Mouse (Mus musculus): Measurements from ENCODE around the gene Kat6b. TPM values are rescaled to one million over a fixed set of nuclear protein-coding genes. Genes with fewer than 3 reads are reported as not detected.

The Kat6b gene
- total and polyA plus RNA-seq, 2 experiments from 2014 or later: 15.2 to 23.1 TPM

DNA sequence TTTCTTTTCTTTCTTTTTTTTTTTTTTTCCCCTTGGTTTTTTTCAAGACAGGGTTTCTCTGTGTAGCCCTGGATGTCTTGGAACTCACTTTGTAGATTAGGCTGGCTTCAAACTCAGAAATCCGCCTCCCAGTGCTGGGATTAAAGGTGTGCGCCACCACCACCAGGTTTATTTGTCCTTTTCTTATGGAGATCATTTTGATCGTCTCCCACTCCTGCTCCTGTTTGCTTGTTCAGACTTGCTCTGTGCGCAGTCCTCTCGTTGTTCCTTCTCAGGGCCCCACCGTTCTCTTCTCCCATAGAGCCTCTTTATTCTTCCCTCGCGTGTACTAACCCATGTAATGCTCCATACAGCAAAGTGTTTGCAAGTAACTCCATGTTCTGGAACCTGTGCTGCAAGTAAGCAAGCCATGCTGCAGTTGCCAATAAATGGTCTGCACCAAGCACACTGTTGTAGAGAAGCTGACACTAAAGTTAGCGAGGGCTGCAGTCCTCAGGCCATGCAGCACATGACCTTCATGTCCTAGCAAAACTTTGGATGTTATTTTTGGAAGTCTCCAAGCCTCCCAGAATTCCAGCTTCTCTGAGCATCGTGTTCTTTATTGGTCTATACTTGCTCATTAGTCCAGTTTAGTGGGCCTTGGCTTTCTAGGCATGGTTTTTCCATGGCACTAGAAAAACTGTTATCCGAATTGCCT lies 55.4 kb downstream of the Kat6b start:
- H3K27me3 ChIP-seq (ENCODE audit: insufficient read depth, low read length): no peaks in the 10 kb centered on the region
- H3K9me3 ChIP-seq (ENCODE audit: low read length): no peaks in the 10 kb centered on the region
- DNase-seq (ENCODE audit: low spot score) (no peak), ATAC-seq (ENCODE audit: low FRiP score) (no peak)
- no peak overlapping the region for H3K4me2 ChIP-seq (ENCODE audit: low read depth, low read length, poor library complexity, severe bottlenecking)
- no peak for TF ChIP-seq CTCF (IDR thresholded peaks at IDR 0.05)
- 78% methylated on average over 11 of the region's 11 CpGs for WGBS
- no peaks in the 10 kb centered on the region for H3K36me3 ChIP-seq (ENCODE audit: insufficient read depth, low read length)
- no peak overlapping the region for H3K4me3 ChIP-seq (ENCODE audit: low read depth, low read length)
- H3K27ac ChIP-seq (ENCODE audit: low read depth, low read length): no peak overlapping the region
- H3K4me1 ChIP-seq (ENCODE audit: insufficient read depth, low read length): peaks cover 3% of the 10 kb centered on the region; the same call in 1 of the 2 replicates
- no peak overlapping the region for H3K9ac ChIP-seq (replicated peaks; ENCODE audit: low read length, poor library complexity, severe bottlenecking)

DNA sequence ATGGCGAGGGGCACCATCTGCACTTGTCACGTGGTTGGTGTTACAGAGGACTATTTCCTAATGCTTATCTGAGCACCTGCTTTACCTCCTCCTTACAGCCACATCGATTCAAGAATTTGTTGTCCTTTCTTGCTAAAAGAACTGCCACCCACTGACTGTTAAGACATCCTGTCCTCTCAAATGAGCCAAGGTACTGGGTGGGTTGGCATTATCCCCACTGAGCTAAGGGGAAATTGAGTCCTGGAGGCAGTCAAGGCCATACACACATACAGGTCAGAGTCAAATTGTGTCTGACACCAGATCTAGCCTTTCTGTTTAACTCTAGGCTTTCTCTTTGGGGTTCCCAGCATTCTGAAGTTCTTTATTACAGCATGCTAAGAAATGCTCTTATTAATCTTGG lies 56.6 kb downstream of the Kat6b start:
- H3K4me3 ChIP-seq (ENCODE audit: low read depth, low read length): no peak overlapping the region
- peaks cover 3% of the 10 kb centered on the region; the same call in 1 of the 2 replicates for H3K4me1 ChIP-seq (ENCODE audit: insufficient read depth, low read length)
- H3K36me3 ChIP-seq (ENCODE audit: insufficient read depth, low read length): no peaks in the 10 kb centered on the region
- H3K27me3 ChIP-seq (ENCODE audit: insufficient read depth, low read length): no peaks in the 10 kb centered on the region
- no peak for DNase-seq (ENCODE audit: low spot score)
- no peaks in the 10 kb centered on the region for H3K9me3 ChIP-seq (ENCODE audit: low read length)
- TF ChIP-seq CTCF (IDR thresholded peaks at IDR 0.05): no peak
- H3K27ac ChIP-seq (ENCODE audit: low read depth, low read length): no peak overlapping the region
- WGBS: 89% methylated on average over 3 of the region's 3 CpGs
- H3K9ac ChIP-seq (replicated peaks; ENCODE audit: low read length, poor library complexity, severe bottlenecking): no peak overlapping the region
- ATAC-seq (ENCODE audit: low FRiP score): no peak
- H3K4me2 ChIP-seq (ENCODE audit: low read depth, low read length, poor library complexity, severe bottlenecking): no peak overlapping the region

DNA sequence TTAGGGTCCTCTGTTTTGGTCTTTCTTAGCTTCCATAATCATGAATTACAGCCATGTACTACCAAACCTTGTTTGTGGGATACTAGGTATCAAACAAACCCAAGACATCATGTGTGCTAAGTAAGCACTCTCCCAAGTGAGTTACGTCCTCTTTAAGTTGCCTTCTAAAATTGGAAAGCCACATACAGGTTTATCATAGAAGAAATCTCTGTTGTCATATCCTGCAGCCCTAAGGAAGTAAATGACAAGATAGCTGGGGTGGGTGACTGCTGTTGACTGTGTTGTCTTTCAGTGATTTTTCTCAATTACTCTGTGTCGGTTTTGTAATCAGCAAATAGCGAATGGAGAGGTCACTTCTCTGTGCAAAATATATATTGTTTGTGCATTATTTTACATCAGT lies 58.5 kb downstream of the Kat6b start:
- ATAC-seq (ENCODE audit: low FRiP score): no peak
- 94% methylated on average over 3 of the region's 3 CpGs for WGBS
- H3K4me2 ChIP-seq (ENCODE audit: low read depth, low read length, poor library complexity, severe bottlenecking): no peak overlapping the region
- H3K4me3 ChIP-seq (ENCODE audit: low read depth, low read length): no peak overlapping the region
- no peak overlapping the region for H3K27ac ChIP-seq (ENCODE audit: low read depth, low read length)
- H3K4me1 ChIP-seq (ENCODE audit: insufficient read depth, low read length): no peaks in the 10 kb centered on the region; the same call in 1 of the 2 replicates
- H3K9me3 ChIP-seq (ENCODE audit: low read length): no peaks in the 10 kb centered on the region
- DNase-seq (ENCODE audit: low spot score): no peak
- H3K27me3 ChIP-seq (ENCODE audit: insufficient read depth, low read length): no peaks in the 10 kb centered on the region
- no peak overlapping the region for H3K9ac ChIP-seq (replicated peaks; ENCODE audit: low read length, poor library complexity, severe bottlenecking)
- no peaks in the 10 kb centered on the region for H3K36me3 ChIP-seq (ENCODE audit: insufficient read depth, low read length)
- no peak for TF ChIP-seq CTCF (IDR thresholded peaks at IDR 0.05)

DNA sequence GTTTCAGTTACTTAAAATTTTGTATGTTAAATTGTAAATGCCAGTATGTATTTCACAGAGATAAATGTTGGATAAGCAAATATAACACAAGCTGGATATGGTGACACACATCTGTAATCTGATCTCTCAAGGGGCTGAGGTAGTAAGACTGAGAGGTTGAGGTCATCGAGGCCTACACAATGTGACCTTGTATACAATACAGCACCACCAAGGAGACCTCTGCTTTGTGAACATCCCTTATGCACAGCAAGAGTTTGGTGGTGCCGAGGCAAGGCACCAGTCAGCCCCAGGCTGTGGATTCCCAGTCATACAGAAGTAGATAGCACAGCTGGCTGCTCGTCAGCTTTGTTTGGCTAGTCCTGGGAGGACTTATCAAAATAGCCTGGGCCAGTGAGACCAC lies 59.1 kb downstream of the Kat6b start:
- 64% methylated on average over 3 of the region's 3 CpGs for WGBS
- H3K27me3 ChIP-seq (ENCODE audit: insufficient read depth, low read length): no peaks in the 10 kb centered on the region
- TF ChIP-seq CTCF (IDR thresholded peaks at IDR 0.05): no peak
- DNase-seq (ENCODE audit: low spot score) (no peak), ATAC-seq (ENCODE audit: low FRiP score) (no peak)
- H3K4me1 ChIP-seq (ENCODE audit: insufficient read depth, low read length): peaks cover under 1% of the 10 kb centered on the region; the same call in 1 of the 2 replicates
- H3K9me3 ChIP-seq (ENCODE audit: low read length): no peaks in the 10 kb centered on the region
- no peak overlapping the region for H3K27ac ChIP-seq (ENCODE audit: low read depth, low read length)
- H3K4me2 ChIP-seq (ENCODE audit: low read depth, low read length, poor library complexity, severe bottlenecking): no peak overlapping the region
- no peaks in the 10 kb centered on the region for H3K36me3 ChIP-seq (ENCODE audit: insufficient read depth, low read length)
- H3K4me3 ChIP-seq (ENCODE audit: low read depth, low read length): no peak overlapping the region
- H3K9ac ChIP-seq (replicated peaks; ENCODE audit: low read length, poor library complexity, severe bottlenecking): no peak overlapping the region

DNA sequence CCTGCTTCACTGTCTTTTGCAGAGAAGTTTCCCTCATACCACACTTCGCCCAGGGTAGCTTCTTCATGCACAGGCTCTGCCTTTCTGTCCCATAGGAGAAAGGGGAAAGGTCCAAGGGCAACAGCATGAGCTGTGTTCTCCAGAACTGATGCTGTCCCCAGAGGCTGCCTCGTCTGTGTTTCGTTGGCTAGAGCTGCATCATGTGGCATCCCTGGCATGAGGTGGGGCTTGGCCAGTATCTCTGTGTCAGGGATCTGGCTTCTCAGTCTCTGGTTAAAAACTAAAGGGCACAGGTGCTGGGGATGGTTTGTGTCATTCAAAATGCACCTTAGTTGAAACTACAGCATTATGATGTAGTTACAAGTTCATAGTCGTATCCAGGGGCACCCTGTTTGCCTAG lies 64.3 kb downstream of the Kat6b start:
- no peak overlapping the region for H3K4me3 ChIP-seq (ENCODE audit: low read depth, low read length)
- DNase-seq (ENCODE audit: low spot score): peak; percentile 42
- H3K9ac ChIP-seq (replicated peaks; ENCODE audit: low read length, poor library complexity, severe bottlenecking): no peak overlapping the region
- TF ChIP-seq CTCF (IDR thresholded peaks at IDR 0.05): no peak
- no peak for ATAC-seq (ENCODE audit: low FRiP score)
- peaks cover 21% of the 10 kb centered on the region for H3K4me1 ChIP-seq (ENCODE audit: insufficient read depth, low read length)
- H3K27me3 ChIP-seq (ENCODE audit: insufficient read depth, low read length): no peaks in the 10 kb centered on the region
- 52% methylated on average over 4 of the region's 4 CpGs for WGBS
- H3K27ac ChIP-seq (ENCODE audit: low read depth, low read length): no peak overlapping the region
- H3K36me3 ChIP-seq (ENCODE audit: insufficient read depth, low read length): no peaks in the 10 kb centered on the region
- no peaks in the 10 kb centered on the region for H3K9me3 ChIP-seq (ENCODE audit: low read length)
- H3K4me2 ChIP-seq (ENCODE audit: low read depth, low read length, poor library complexity, severe bottlenecking): no peak overlapping the region

DNA sequence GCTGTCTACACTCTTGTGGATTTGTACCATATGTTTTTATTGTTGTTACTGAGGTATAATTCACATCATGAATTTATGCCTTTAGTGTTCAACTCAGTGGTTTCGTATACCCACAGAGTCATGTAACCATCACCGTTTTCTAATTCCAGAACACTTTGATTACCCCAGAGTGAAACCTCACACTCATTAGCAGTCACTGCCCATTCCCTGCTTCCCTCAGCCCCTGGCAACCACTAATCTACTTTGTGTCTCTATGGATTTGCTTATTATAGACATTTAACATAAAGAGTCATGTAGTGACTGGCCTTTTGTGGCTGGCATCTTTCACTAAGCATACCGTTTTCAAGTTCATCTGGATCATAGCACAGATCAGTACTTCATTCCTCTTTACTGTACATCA lies 65.1 kb downstream of the Kat6b start:
- Histone ChIP-seq H3K4me3 (ENCODE audit: low read depth, low read length) (no peak overlapping the region), H3K9ac (replicated peaks; ENCODE audit: low read length, poor library complexity, severe bottlenecking) (no peak overlapping the region), H3K4me1 (ENCODE audit: insufficient read depth, low read length) (peaks cover 22% of the 10 kb centered on the region), H3K27ac (ENCODE audit: low read depth, low read length) (peak overlapping the region; percentile 47; the same call in 1 of the 2 replicates), H3K36me3 (ENCODE audit: insufficient read depth, low read length) (no peaks in the 10 kb centered on the region), H3K4me2 (ENCODE audit: low read depth, low read length, poor library complexity, severe bottlenecking) (no peak overlapping the region), H3K27me3 (ENCODE audit: insufficient read depth, low read length) (no peaks in the 10 kb centered on the region), H3K9me3 (ENCODE audit: low read length) (no peaks in the 10 kb centered on the region)
- WGBS: 22% methylated on average over 3 of the region's 3 CpGs
- TF ChIP-seq CTCF (IDR thresholded peaks at IDR 0.05): no peak
- ATAC-seq (ENCODE audit: low FRiP score) (no peak), DNase-seq (ENCODE audit: low spot score) (no peak)
